Mouse (Mus musculus): Measurements from ENCODE around the gene Il10.
"Not testable (repeated sequence)": the region's sequence is repeated elsewhere in the genome, so short reads cannot be mapped to it uniquely, and the experiment has no call there.

Il10 gene

GRCm38 (mm10) chr1:131020425-131021310 lies 1.0 kb downstream of the Il10 start:
- no peak for DNase-seq

GRCm38 (mm10) chr1:131021438-131021837 lies 1.8 kb downstream of the Il10 start:
- DNase-seq = no peak

- DNase-seq = no peak
Measured at GRCm38 (mm10) chr1:131021900-131022590, 2.4 kb downstream of the Il10 start.

GRCm38 (mm10) chr1:131022591-131023249 lies 3.1 kb downstream of the Il10 start:
- no peak for DNase-seq

- DNase-seq = not testable (repeated sequence)
Measured at GRCm38 (mm10) chr1:131023250-131023858, 3.7 kb downstream of the Il10 start.

GRCm38 (mm10) chr1:131024900-131025842 lies 5.5 kb downstream of the Il10 start:
- DNase-seq = no peak

- DNase-seq = no peak
Measured at GRCm38 (mm10) chr1:131025843-131026190, 6.2 kb downstream of the Il10 start.

- DNase-seq = no peak
Measured at GRCm38 (mm10) chr1:131029215-131029614, 9.6 kb downstream of the Il10 start.

- no peak for DNase-seq
Measured at GRCm38 (mm10) chr1:131030261-131030660, 10.6 kb downstream of the Il10 start.

- DNase-seq = no peak
Measured at GRCm38 (mm10) chr1:131031267-131031666, 11.6 kb downstream of the Il10 start.

- DNase-seq = no peak
Measured at GRCm38 (mm10) chr1:131038001-131038400, 18.4 kb downstream of the Il10 start.

- DNase-seq = no peak
Measured at GRCm38 (mm10) chr1:131038415-131039017, 18.9 kb downstream of the Il10 start.

- DNase-seq = no peak
Measured at GRCm38 (mm10) chr1:131039479-131039878, 19.8 kb downstream of the Il10 start.

GRCm38 (mm10) chr1:131042263-131042662 lies 22.6 kb downstream of the Il10 start:
- no peak for DNase-seq

- no peak for DNase-seq
Measured at GRCm38 (mm10) chr1:131042721-131043120, 23.1 kb downstream of the Il10 start.

- DNase-seq = no peak
Measured at GRCm38 (mm10) chr1:131043636-131044035, 24.0 kb downstream of the Il10 start.

- no peak for DNase-seq
Measured at GRCm38 (mm10) chr1:131045723-131046355, 26.2 kb downstream of the Il10 start.

- no peak for DNase-seq
Measured at GRCm38 (mm10) chr1:131046607-131047006, 27.0 kb downstream of the Il10 start.

- no peak for DNase-seq
Measured at GRCm38 (mm10) chr1:131048121-131048863, 28.6 kb downstream of the Il10 start.

- DNase-seq = no peak
Measured at GRCm38 (mm10) chr1:131048946-131049345, 29.3 kb downstream of the Il10 start.
